Mouse (Mus musculus) hindbrain, embryonic 10.5 days (tissue): ENCODE data around the gene Nts. TPM values are rescaled to one million over a fixed set of nuclear protein-coding genes. Genes with fewer than 3 reads are reported as not detected.
"Not testable (repeated sequence)": the region's sequence is repeated elsewhere in the genome, so short reads cannot be mapped to it uniquely, and the experiment has no call there.

Experiments used
- DNase-seq: peaks from one replicate; pipeline ENCODE4 v3.0.0-alpha.2; 2017; ENCODE audit warnings: low spot score
- H3K27ac ChIP-seq: fragments of 300-500 bp; sonication (generic); 2 replicates; pipeline ENCODE4 v1.5.1; 2016; ENCODE audit warnings: mild to moderate bottlenecking, moderate library complexity
- H3K27me3 ChIP-seq: fragments of 300-500 bp; sonication (generic); 2 replicates; pipeline ENCODE4 v1.6.1; 2016; ENCODE audit warnings: mild to moderate bottlenecking; ENCODE audit not compliant: poor library complexity, insufficient read depth, severe bottlenecking
- H3K36me3 ChIP-seq: fragments of 300-500 bp; sonication (generic); 2 replicates; pipeline ENCODE4 v1.6.1; 2016; ENCODE audit warnings: mild to moderate bottlenecking, moderate library complexity
- H3K4me1 ChIP-seq: fragments of 300-500 bp; sonication (generic); replicated peaks from 2 replicates; pipeline ENCODE4 v1.6.1; 2016; ENCODE audit warnings: mild to moderate bottlenecking
- H3K4me3 ChIP-seq: fragments of 300-500 bp; sonication (generic); 2 replicates; pipeline ENCODE4 v1.5.1; 2016; ENCODE audit warnings: mild to moderate bottlenecking, moderate library complexity
- H3K9me3 ChIP-seq: fragments of 300-500 bp; sonication (generic); 2 replicates; pipeline ENCODE4 v1.6.1; 2016; ENCODE audit warnings: mild to moderate bottlenecking, moderate library complexity
- WGBS: fragments of 180-500 bp; shearing (Covaris S2); methylation state at CpG from one replicate; pipeline ENCODE4 v1.1.7; 2016; 5-methylcytosine and 5-hydroxymethylcytosine counted together
- polyA plus RNA-seq: library from polyadenylated mRNA; unstranded; fragments of >200 nt; fragmentation: Nextera tagmentation; extraction: Ambion mirVana; gene quantifications from 2 replicates; pipeline ENCODE4 v1.2.1, GENCODE M21; 2016

The Nts gene
- polyA plus RNA-seq, result 0.16 and 0.34 TPM in 2 replicates

- H3K9me3 ChIP-seq, result no peaks in the 10 kb centered on the region
- no peak within 1 kb of the TSS for H3K4me3 ChIP-seq
- WGBS, result 30% methylated on average over 3 of the region's 3 CpGs
- H3K27ac ChIP-seq, result no peak within 1 kb of the TSS
- no peaks in the 10 kb centered on the region for H3K36me3 ChIP-seq
- H3K4me1 ChIP-seq, result no peaks in the 10 kb centered on the region
- no peaks in the 10 kb centered on the region for H3K27me3 ChIP-seq
- DNase-seq, result no peak
Measured at GRCm38 (mm10) chr10:102490386-102490785, at the start of gene Nts. Nts (minus strand) TSS chr10:102490486.

DNA sequence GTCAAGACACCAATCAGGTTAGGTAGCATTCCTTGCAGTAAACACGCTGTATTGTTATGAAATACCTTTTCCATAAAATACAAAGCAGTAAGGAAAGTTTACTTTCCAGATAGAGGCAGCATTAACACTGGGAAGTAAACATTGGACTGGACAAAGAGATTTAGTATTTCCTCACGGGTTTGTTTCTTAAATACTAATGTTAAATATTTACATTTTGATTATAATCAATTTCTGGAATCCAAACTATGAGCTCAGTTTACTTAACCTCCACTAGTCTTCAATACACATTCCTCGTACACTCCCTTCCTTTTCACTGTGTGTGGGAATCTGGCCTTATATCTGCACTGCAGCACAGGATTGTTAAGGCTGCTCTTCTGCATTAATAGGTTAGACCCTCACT lies 37.6 kb upstream of the Nts start:
- Histone ChIP-seq H3K4me1 (no peaks in the 10 kb centered on the region), H3K27ac (no peak overlapping the region), H3K36me3 (no peaks in the 10 kb centered on the region), H3K9me3 (no peaks in the 10 kb centered on the region), H3K4me3 (no peak overlapping the region), H3K27me3 (no peaks in the 10 kb centered on the region)
- 84% methylated on average over 3 of the region's 3 CpGs for WGBS
- DNase-seq, result no peak

DNA sequence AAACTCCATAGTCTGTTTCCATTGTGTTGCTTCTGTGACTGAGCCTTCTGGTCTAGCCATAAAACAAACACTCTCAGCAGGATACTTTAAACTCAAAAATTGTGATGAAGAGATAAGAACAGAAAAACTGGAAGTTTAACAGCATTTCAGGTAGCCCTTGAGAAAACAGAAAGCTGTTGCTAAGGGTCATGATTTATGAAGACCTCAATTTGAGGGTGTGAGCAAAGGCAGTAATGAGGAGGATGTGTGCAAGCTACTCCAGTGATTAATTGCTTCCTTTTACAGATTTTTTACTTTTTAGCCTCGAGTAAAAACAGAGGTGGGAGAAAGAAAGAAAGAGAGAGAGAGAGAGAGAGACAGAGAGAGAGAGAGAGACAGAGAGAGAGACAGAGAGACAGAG lies 23.9 kb upstream of the Nts start:
- DNase-seq, result no peak
- Histone ChIP-seq H3K4me3 (no peak overlapping the region), H3K36me3 (no peaks in the 10 kb centered on the region), H3K27me3 (no peaks in the 10 kb centered on the region), H3K4me1 (peaks cover 10% of the 10 kb centered on the region; the same call in 1 of the 2 replicates), H3K9me3 (no peaks in the 10 kb centered on the region), H3K27ac (no peak overlapping the region)
- WGBS, result 53% methylated on average over 1 of the region's 1 CpGs

GRCm38 (mm10) chr10:102511807-102512461 lies 21.6 kb upstream of the Nts start, which contains the start of gene Rassf9:
Rassf9 (plus strand) TSS chr10:102512222.
- DNase-seq, result peak; percentile 38
- 14% methylated on average over 5 of the region's 5 CpGs for WGBS
- Histone ChIP-seq H3K27me3 (no peaks in the 10 kb centered on the region), H3K9me3 (no peaks in the 10 kb centered on the region), H3K4me1 (peaks cover 10% of the 10 kb centered on the region; the same call in 1 of the 2 replicates), H3K4me3 (peak within 1 kb of the TSS; percentile 30; the same call in 1 of the 2 replicates), H3K27ac (peak within 1 kb of the TSS; percentile 78), H3K36me3 (no peaks in the 10 kb centered on the region)

DNA sequence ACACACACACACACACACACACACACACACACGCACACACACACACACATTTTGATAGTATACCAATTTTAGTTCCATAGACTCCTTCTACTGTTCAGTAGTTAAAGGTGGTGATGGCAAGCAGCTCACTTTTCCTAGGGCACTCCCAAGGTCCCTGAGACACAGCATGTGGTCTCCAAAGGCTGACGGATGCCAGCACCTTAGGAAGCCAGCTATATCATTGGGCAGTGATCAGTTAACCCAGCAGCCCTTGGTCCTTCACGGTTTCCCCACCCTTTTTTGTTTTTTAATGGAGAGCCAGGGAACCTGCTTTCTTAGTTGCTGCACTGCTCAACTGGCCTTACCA lies 21.1 kb upstream of the Nts start:
- no peaks in the 10 kb centered on the region for H3K36me3 ChIP-seq
- WGBS, result 39% methylated on average over 3 of the region's 3 CpGs
- peaks cover 10% of the 10 kb centered on the region; the same call in 1 of the 2 replicates for H3K4me1 ChIP-seq
- peak overlapping the region; percentile 45; the same call in 1 of the 2 replicates for H3K27ac ChIP-seq
- no peak for DNase-seq
- no peak overlapping the region for H3K4me3 ChIP-seq
- no peaks in the 10 kb centered on the region for H3K9me3 ChIP-seq
- H3K27me3 ChIP-seq, result no peaks in the 10 kb centered on the region

DNA sequence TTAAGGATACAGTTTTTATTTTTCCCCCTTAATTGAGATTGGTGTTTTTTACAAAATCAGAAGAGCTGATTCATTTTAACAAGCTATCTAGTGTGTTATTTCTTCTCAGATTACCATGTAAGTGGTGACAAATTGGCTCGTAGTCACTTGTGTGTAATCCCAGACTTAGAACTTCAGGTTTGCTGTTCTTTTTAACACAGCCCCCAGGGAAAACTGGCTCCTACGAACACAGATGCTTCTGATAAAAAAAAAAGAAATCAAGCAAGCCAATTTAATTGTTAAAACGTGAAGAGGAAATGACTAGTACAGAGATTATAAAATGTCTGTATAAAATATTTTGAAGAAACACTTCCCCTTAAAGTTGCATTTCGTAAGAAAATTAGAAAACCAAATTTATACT lies 17.1 kb upstream of the Nts start:
- no peaks in the 10 kb centered on the region for H3K36me3 ChIP-seq
- H3K27ac ChIP-seq, result no peak overlapping the region
- H3K4me1 ChIP-seq, result peaks cover 10% of the 10 kb centered on the region; the same call in 1 of the 2 replicates
- no peaks in the 10 kb centered on the region for H3K9me3 ChIP-seq
- H3K4me3 ChIP-seq, result no peak overlapping the region
- 62% methylated on average over 4 of the region's 4 CpGs for WGBS
- no peaks in the 10 kb centered on the region for H3K27me3 ChIP-seq
- DNase-seq, result no peak

DNA sequence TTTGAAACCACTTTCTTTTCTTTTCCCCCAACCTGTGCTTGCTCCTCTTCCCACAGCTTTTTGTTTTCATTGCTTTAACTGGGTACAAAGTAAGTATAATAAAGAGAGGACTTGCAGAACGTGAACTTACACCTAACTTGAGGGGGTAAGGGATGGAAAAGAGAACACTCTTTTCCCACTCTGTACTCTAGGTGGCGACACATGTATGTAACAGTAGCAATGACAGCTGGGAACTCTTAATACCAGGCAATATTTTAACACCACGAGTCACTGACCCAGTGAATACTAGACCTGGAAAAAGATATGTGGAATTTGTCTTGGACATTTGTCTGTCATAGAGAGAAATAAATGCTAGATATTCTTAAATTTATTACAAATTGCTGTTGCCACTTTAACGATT lies 8.5 kb upstream of the Nts start:
- no peaks in the 10 kb centered on the region for H3K27me3 ChIP-seq
- no peaks in the 10 kb centered on the region for H3K36me3 ChIP-seq
- no peaks in the 10 kb centered on the region for H3K4me1 ChIP-seq
- no peak for DNase-seq
- H3K9me3 ChIP-seq, result no peaks in the 10 kb centered on the region
- no peak overlapping the region for H3K4me3 ChIP-seq
- H3K27ac ChIP-seq, result no peak overlapping the region
- WGBS, result 33% methylated on average over 4 of the region's 4 CpGs

- no peaks in the 10 kb centered on the region for H3K27me3 ChIP-seq
- peak; percentile 29 for DNase-seq
- no peaks in the 10 kb centered on the region for H3K36me3 ChIP-seq
- no peak overlapping the region for H3K27ac ChIP-seq
- no peaks in the 10 kb centered on the region for H3K4me1 ChIP-seq
- WGBS, result 18% methylated on average over 3 of the region's 3 CpGs
- no peak overlapping the region for H3K4me3 ChIP-seq
- no peaks in the 10 kb centered on the region for H3K9me3 ChIP-seq
Measured at GRCm38 (mm10) chr10:102491792-102492191, 1.5 kb upstream of the Nts start.

DNA sequence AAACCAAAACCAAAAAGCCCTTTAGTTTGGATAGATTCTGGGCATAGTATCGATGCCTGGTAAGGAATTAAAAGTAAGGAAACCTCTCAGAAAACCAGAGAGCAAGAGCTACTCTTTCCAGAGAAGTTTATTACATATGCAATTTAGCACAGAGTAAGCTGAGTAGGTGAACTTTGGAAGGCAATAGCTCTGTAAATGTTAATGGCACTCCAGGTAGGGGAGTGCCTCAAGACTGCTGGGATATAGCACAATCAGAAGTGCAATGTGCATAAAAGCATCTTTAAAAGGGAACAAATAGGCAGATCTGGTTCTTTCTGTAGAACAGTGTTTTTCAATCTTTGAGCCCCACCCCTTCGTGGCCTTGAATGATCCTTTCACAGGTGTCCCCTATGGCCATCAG lies 20.9 kb downstream of the Nts start:
- Histone ChIP-seq H3K4me3 (no peak overlapping the region), H3K27me3 (no peaks in the 10 kb centered on the region), H3K36me3 (no peaks in the 10 kb centered on the region), H3K9me3 (no peaks in the 10 kb centered on the region), H3K4me1 (no peaks in the 10 kb centered on the region), H3K27ac (no peak overlapping the region)
- DNase-seq, result no peak
- 89% methylated on average over 2 of the region's 2 CpGs for WGBS

DNA sequence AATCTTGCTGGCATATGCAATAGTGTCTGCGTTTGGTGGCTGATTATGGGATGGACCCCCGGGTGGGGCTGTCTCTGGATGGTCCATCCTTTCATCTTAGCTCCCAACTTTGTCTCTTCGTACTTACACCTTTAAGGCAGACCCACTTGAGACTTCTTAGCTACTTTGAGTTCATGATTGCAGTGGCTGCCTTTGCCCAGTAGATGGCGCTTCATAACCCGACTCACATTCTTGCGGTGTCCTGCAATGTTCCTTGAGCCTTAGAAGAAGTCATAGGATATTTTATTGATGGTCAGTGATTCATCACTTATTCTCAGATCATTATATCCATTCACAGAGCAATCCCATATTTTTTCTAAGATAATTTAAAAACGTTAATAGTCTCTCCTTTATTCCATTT lies 38.5 kb downstream of the Nts start:
- Histone ChIP-seq H3K4me1 (no peaks in the 10 kb centered on the region), H3K27ac (no peak overlapping the region), H3K36me3 (no peaks in the 10 kb centered on the region), H3K27me3 (no peaks in the 10 kb centered on the region), H3K9me3 (no peaks in the 10 kb centered on the region), H3K4me3 (no peak overlapping the region)
- DNase-seq, result peak; percentile 64
- WGBS, result 15% methylated on average over 7 of the region's 7 CpGs

DNA sequence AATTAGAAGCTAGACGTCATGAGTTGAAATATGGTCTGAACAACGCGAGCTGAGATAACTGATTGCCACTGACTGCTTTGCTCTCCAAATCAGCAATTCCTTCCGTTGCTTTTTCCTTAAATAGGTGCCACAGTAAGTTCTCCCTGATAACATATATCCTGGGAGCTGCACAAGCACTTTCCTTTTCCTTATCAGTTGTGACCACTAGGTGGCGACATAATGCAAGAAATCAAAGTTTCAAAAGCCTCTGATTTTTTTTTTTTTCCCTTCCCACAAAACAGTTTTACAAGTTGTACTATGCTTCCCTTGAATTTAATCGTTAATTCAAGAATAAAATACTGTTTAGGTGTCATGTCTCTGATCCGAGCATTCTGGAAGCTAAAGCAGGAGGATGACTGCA lies 40.8 kb downstream of the Nts start:
- H3K9me3 ChIP-seq, result no peaks in the 10 kb centered on the region
- 7% methylated on average over 7 of the region's 7 CpGs for WGBS
- H3K4me3 ChIP-seq, result no peak overlapping the region
- H3K27me3 ChIP-seq, result no peaks in the 10 kb centered on the region
- DNase-seq, result peak; percentile 18
- H3K36me3 ChIP-seq, result no peaks in the 10 kb centered on the region
- no peak overlapping the region for H3K27ac ChIP-seq
- H3K4me1 ChIP-seq, result no peaks in the 10 kb centered on the region

GRCm38 (mm10) chr10:102444912-102445556 lies 45.3 kb downstream of the Nts start:
- no peaks in the 10 kb centered on the region for H3K36me3 ChIP-seq
- no peak overlapping the region for H3K4me3 ChIP-seq
- DNase-seq, result no peak
- H3K27me3 ChIP-seq, result no peaks in the 10 kb centered on the region
- H3K4me1 ChIP-seq, result no peaks in the 10 kb centered on the region
- 25% methylated on average over 2 of the region's 2 CpGs for WGBS
- no peak overlapping the region for H3K27ac ChIP-seq
- no peaks in the 10 kb centered on the region for H3K9me3 ChIP-seq

- peak overlapping the region; percentile 24; the same call in 1 of the 2 replicates for H3K4me3 ChIP-seq
- DNase-seq, H3K27ac ChIP-seq, H3K27me3 ChIP-seq, H3K36me3 ChIP-seq, H3K9me3 ChIP-seq, H3K4me1 ChIP-seq: not testable (repeated sequence)
- 50% methylated on average over 6 of the region's 6 CpGs for WGBS
Measured at GRCm38 (mm10) chr10:102435467-102435866, 54.8 kb downstream of the Nts start.
